Mouse (Mus musculus) limb, embryonic 13.5 days (tissue): ENCODE data around the gene Hkdc1. TPM values are rescaled to one million over a fixed set of nuclear protein-coding genes. Genes with fewer than 3 reads are reported as not detected.
A peak's percentile ranks its signal among the peaks of the same experiment; 100 is the strongest.

ENCODE experiments used
- ATAC-seq: fragments of 200-750 bp; cut with Nextera tagmentation; 2 replicates; pipeline ENCODE4 v1.8.0; 2017; ENCODE audit warnings: low read depth, moderate number of reproducible peaks, moderate TSS enrichment; ENCODE audit not compliant: low FRiP score
- H3K27ac ChIP-seq: fragments of 300-500 bp; sonication (generic); 2 replicates; pipeline ENCODE4 v1.5.1; 2015; ENCODE audit warnings: inconsistent platforms, mild to moderate bottlenecking, moderate library complexity
- H3K27me3 ChIP-seq: fragments of 300-500 bp; sonication (generic); 2 replicates; pipeline ENCODE4 v1.6.1; 2015; ENCODE audit warnings: mild to moderate bottlenecking, inconsistent platforms
- H3K36me3 ChIP-seq: fragments of 300-500 bp; sonication (generic); 2 replicates; pipeline ENCODE4 v1.6.1; 2015; ENCODE audit warnings: inconsistent platforms, mild to moderate bottlenecking, moderate library complexity
- H3K4me1 ChIP-seq: fragments of 300-500 bp; sonication (generic); 2 replicates; pipeline ENCODE4 v1.6.1; 2015; ENCODE audit warnings: inconsistent platforms
- H3K4me2 ChIP-seq: fragments of 300-500 bp; sonication (generic); replicated peaks from 2 replicates; pipeline ENCODE4 v1.6.1; 2015; ENCODE audit warnings: inconsistent platforms, mild to moderate bottlenecking, moderate library complexity
- H3K4me3 ChIP-seq: fragments of 300-500 bp; sonication (generic); 2 replicates; pipeline ENCODE4 v1.5.1; 2015; ENCODE audit warnings: moderate library complexity, mild to moderate bottlenecking, inconsistent platforms
- H3K9ac ChIP-seq: fragments of 300-500 bp; sonication (generic); 2 replicates; pipeline ENCODE4 v1.6.1; 2015; ENCODE audit warnings: mild to moderate bottlenecking, inconsistent platforms
- H3K9me3 ChIP-seq: fragments of 300-500 bp; sonication (generic); 2 replicates; pipeline ENCODE4 v1.6.1; 2016; ENCODE audit warnings: inconsistent platforms
- WGBS: fragments of 180-500 bp; shearing (Covaris S2); methylation state at CpG from one replicate; pipeline ENCODE4 v1.1.7; 2015; 5-methylcytosine and 5-hydroxymethylcytosine counted together
- polyA plus RNA-seq: library from polyadenylated mRNA; unstranded; fragments of >200 nt; fragmentation: Nextera tagmentation; extraction: Ambion mirVana; gene quantifications from 2 replicates; pipeline ENCODE4 v1.2.1, GENCODE M21; 2015

The Hkdc1 gene
- polyA plus RNA-seq, 1 experiment from 2014 or later, result 4.1 TPM

DNA sequence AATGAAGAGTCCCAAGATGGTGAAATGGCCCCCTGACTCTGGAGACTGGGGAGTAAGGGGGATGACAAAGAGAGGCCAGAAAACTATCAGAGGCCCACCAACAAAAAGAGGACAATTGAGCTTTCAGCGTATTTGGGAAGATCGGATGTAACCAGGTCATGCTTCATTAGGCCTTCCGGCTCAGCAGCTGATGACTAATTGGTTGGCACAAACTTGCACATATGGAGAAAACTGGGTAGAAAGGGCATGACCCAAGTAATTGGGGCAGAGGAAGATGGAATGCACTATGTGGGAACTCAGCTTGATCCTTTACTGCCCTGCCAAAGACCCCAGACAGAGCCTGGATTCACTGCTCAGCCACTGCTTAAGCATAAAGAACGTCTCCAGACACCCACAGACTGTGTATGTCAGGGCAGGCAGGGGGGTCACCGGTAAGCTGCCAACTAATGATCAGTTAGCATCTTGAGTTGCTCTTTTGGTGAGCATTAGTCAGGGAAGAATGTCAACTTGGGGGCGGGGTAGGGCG, 3.4 kb downstream of the Hkdc1 start:
- H3K9ac ChIP-seq, result no peak overlapping the region
- no peak overlapping the region for H3K4me3 ChIP-seq
- H3K27ac ChIP-seq, result no peak overlapping the region
- no peaks in the 10 kb centered on the region for H3K27me3 ChIP-seq
- peaks cover 9% of the 10 kb centered on the region for H3K4me1 ChIP-seq
- no peaks in the 10 kb centered on the region for H3K36me3 ChIP-seq
- no peaks in the 10 kb centered on the region for H3K9me3 ChIP-seq
- no peak for ATAC-seq
- no peak overlapping the region for H3K4me2 ChIP-seq
- WGBS, result 75% methylated on average over 7 of the region's 7 CpGs

DNA sequence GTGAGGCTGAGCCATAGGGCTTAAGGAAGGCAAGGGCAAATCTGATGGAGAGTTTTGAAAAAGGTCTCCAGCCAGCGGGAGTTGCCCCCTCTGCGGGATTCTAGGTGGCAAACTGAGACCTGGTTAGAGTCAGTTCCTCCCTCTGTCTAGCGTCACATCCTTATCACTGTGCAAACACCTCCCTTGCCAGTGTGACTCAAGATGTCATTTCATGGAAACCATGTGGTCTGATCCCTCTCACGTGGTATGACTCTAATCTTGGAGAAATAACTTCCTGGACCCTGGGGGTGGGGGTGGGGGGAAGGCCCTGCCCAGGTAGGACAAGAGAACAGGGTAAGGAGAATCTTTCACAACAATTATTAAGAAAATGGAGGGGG, 8.7 kb downstream of the Hkdc1 start:
- H3K27me3 ChIP-seq, result no peaks in the 10 kb centered on the region
- H3K9ac ChIP-seq, result no peak overlapping the region
- H3K27ac ChIP-seq, result no peak overlapping the region
- no peaks in the 10 kb centered on the region for H3K9me3 ChIP-seq
- 21% methylated on average over 4 of the region's 4 CpGs for WGBS
- ATAC-seq, result no peak
- H3K4me1 ChIP-seq, result peaks cover 6% of the 10 kb centered on the region; the same call in 1 of the 2 replicates
- no peak overlapping the region for H3K4me3 ChIP-seq
- no peaks in the 10 kb centered on the region for H3K36me3 ChIP-seq
- no peak overlapping the region for H3K4me2 ChIP-seq

DNA sequence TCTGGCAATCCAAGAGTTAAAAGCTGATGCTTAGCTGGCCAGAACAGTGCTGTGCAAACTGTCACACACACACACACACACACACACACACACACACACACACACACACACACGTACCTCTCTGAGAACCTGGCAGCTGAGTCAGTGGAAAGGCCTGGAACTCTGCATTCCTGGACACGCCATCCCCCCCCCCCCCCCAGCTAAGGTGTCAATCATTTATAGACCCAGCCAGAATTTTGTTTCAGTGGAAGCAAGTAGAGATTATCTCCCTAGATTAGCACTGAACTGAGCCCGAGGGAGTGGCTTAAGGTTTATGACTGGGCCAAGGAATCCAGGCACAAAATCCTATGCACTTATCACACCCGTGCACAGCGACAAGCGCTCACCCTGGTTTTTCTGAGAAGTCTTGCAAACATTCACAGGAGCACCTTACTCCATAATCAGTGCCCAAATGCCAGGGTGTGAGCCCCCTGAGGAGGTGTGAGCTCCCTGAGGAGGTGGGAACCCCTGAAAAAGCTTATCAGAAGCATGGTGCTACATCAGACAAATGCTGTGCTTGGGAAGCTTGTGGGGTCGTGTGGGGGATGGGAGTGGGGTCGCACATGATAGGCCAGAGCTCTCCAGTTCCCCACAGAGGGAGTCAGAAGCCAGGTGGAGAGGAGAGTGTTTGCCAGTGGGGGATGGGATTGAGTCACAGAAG, 9.2 kb downstream of the Hkdc1 start:
- no peak for ATAC-seq
- Histone ChIP-seq H3K27me3 (no peaks in the 10 kb centered on the region), H3K9ac (no peak overlapping the region), H3K4me2 (no peak overlapping the region), H3K4me3 (no peak overlapping the region), H3K27ac (no peak overlapping the region), H3K4me1 (peaks cover 6% of the 10 kb centered on the region; the same call in 1 of the 2 replicates), H3K9me3 (no peaks in the 10 kb centered on the region), H3K36me3 (no peaks in the 10 kb centered on the region)
- 9% methylated on average over 8 of the region's 8 CpGs for WGBS

GRCm38 (mm10) chr10:62411431-62412410, 10.6 kb downstream of the Hkdc1 start:
- no peaks in the 10 kb centered on the region for H3K36me3 ChIP-seq
- H3K9me3 ChIP-seq, result no peaks in the 10 kb centered on the region
- no peak overlapping the region for H3K4me3 ChIP-seq
- H3K4me2 ChIP-seq, result no peak overlapping the region
- 69% methylated on average over 19 of the region's 19 CpGs for WGBS
- peaks cover 6% of the 10 kb centered on the region; the same call in 1 of the 2 replicates for H3K4me1 ChIP-seq
- ATAC-seq, result no peak
- H3K27me3 ChIP-seq, result peaks cover 6% of the 10 kb centered on the region; the same call in 1 of the 2 replicates
- no peak overlapping the region for H3K27ac ChIP-seq
- no peak overlapping the region for H3K9ac ChIP-seq

- H3K4me2 ChIP-seq, result no peak overlapping the region
- H3K4me1 ChIP-seq, result peaks cover 6% of the 10 kb centered on the region; the same call in 1 of the 2 replicates
- no peak overlapping the region for H3K27ac ChIP-seq
- ATAC-seq, result no peak
- H3K27me3 ChIP-seq, result peaks cover 7% of the 10 kb centered on the region; the same call in 1 of the 2 replicates
- H3K4me3 ChIP-seq, result no peak overlapping the region
- H3K9me3 ChIP-seq, result no peaks in the 10 kb centered on the region
- H3K36me3 ChIP-seq, result no peaks in the 10 kb centered on the region
- WGBS, result 14% methylated on average over 5 of the region's 5 CpGs
- no peak overlapping the region for H3K9ac ChIP-seq
Measured at GRCm38 (mm10) chr10:62410943-62411342, 11.3 kb downstream of the Hkdc1 start.

- Histone ChIP-seq H3K9ac (peak overlapping the region; percentile 8; the same call in 1 of the 2 replicates), H3K4me1 (0 out of 2 replicates have a peak, but pooled peaks cover 9% of the 10 kb centered on the region), H3K4me2 (peak overlapping the region; percentile 51), H3K4me3 (peak overlapping the region; percentile 12; the same call in 1 of the 2 replicates), H3K9me3 (no peaks in the 10 kb centered on the region), H3K27me3 (peaks cover 9% of the 10 kb centered on the region; the same call in 1 of the 2 replicates), H3K36me3 (no peaks in the 10 kb centered on the region), H3K27ac (peak overlapping the region; percentile 39; the same call in 1 of the 2 replicates)
- peak; percentile 44; the same call in 1 of the 2 replicates for ATAC-seq
- 39% methylated on average over 14 of the region's 14 CpGs for WGBS
Measured at GRCm38 (mm10) chr10:62404901-62405300, 17.4 kb downstream of the Hkdc1 start.

GRCm38 (mm10) chr10:62401641-62402111, 20.6 kb downstream of the Hkdc1 start:
- Histone ChIP-seq H3K9ac (no peak overlapping the region), H3K9me3 (no peaks in the 10 kb centered on the region), H3K4me1 (0 out of 2 replicates have a peak, but pooled peaks cover 9% of the 10 kb centered on the region), H3K27ac (no peak overlapping the region), H3K4me3 (no peak overlapping the region), H3K36me3 (no peaks in the 10 kb centered on the region), H3K4me2 (no peak overlapping the region), H3K27me3 (0 out of 2 replicates have a peak, but pooled peaks cover 2% of the 10 kb centered on the region)
- ATAC-seq, result no peak
- 85% methylated on average over 19 of the region's 19 CpGs for WGBS

GRCm38 (mm10) chr10:62383011-62383410, 39.3 kb downstream of the Hkdc1 start:
- Histone ChIP-seq H3K4me2 (no peak overlapping the region), H3K9me3 (no peaks in the 10 kb centered on the region), H3K27me3 (no peaks in the 10 kb centered on the region), H3K4me1 (no peaks in the 10 kb centered on the region), H3K9ac (no peak overlapping the region), H3K36me3 (no peaks in the 10 kb centered on the region), H3K27ac (no peak overlapping the region), H3K4me3 (no peak overlapping the region)
- 80% methylated on average over 3 of the region's 3 CpGs for WGBS
- no peak for ATAC-seq

DNA sequence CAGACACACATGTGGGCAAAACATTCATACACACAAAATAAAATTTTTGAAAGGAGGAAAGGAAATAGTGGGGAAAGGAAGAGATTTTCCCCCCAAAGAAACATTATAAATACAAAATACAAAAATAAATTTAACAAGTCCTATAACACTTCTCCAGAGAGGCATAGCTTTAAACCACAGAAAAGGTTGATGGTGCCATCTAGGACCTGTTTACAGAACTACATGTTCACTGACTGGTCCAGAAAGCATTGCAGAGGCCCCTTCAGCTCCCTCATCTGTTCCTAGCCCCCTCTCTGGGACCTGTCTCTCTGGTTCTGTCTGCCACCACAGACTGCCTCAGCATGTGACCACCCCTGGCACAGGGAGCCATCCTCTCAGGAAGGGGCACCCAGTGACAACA, 41.4 kb downstream of the Hkdc1 start:
- Histone ChIP-seq H3K27ac (no peak overlapping the region), H3K4me3 (no peak overlapping the region), H3K9ac (no peak overlapping the region), H3K36me3 (no peaks in the 10 kb centered on the region), H3K4me1 (no peaks in the 10 kb centered on the region), H3K9me3 (no peaks in the 10 kb centered on the region), H3K27me3 (no peaks in the 10 kb centered on the region), H3K4me2 (no peak overlapping the region)
- no peak for ATAC-seq

GRCm38 (mm10) chr10:62379808-62380207, 42.5 kb downstream of the Hkdc1 start, which contains the start of gene Hk1:
Gene Hk1 (minus strand): TSS chr10:62379908.
- H3K36me3 ChIP-seq, result no peaks in the 10 kb centered on the region
- no peaks in the 10 kb centered on the region for H3K4me1 ChIP-seq
- H3K27me3 ChIP-seq, result no peaks in the 10 kb centered on the region
- no peaks in the 10 kb centered on the region for H3K9me3 ChIP-seq
- no peak for ATAC-seq
- no peak within 1 kb of the TSS for H3K4me2 ChIP-seq
- no peak within 1 kb of the TSS for H3K27ac ChIP-seq
- WGBS, result 83% methylated on average over 1 of the region's 1 CpGs
- H3K9ac ChIP-seq, result no peak within 1 kb of the TSS
- H3K4me3 ChIP-seq, result no peak within 1 kb of the TSS

DNA sequence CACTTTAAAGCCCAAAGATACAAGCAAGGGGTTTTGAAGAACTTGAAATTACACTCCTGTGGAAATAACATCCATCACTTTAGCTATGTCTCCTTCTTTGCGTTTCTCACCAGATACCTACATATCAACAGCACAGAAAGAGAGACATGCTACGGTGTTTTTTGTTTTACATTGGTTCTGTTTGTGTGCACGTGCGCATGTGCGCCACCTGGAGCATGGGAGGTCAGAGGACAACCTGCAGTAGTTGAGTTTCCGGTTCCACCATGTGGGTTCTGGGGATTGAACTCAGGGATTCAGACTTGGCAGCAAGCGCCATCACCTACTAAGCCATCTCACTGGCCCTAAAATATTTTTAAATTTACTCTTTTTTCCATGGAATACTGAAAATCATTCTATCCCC, 63.5 kb downstream of the Hkdc1 start:
- 87% methylated on average over 7 of the region's 7 CpGs for WGBS
- Histone ChIP-seq H3K9me3 (no peaks in the 10 kb centered on the region), H3K4me3 (no peak overlapping the region), H3K27ac (no peak overlapping the region), H3K4me2 (no peak overlapping the region), H3K4me1 (no peaks in the 10 kb centered on the region), H3K9ac (no peak overlapping the region), H3K27me3 (no peaks in the 10 kb centered on the region), H3K36me3 (no peaks in the 10 kb centered on the region)
- ATAC-seq, result no peak
